Mouse (Mus musculus): Measurements from ENCODE around the gene Golga1.
"Not testable (repeated sequence)": the region's sequence is repeated elsewhere in the genome, so short reads cannot be mapped to it uniquely, and the experiment has no call there.

GRCm38 (mm10) chr2:39109712-39110111 is 44.4 kb upstream of the Golga1 start:
- TF ChIP-seq CTCF (conservative IDR thresholded peaks at IDR 0.05; ENCODE audit: low read length); NANOG (IDR thresholded peaks at IDR 0.05; ENCODE audit: borderline replicate concordance, low read length): not testable (repeated sequence)
